9 mouse cellular contexts compared by ENCODE assay signal in the genomic region with DNA sequence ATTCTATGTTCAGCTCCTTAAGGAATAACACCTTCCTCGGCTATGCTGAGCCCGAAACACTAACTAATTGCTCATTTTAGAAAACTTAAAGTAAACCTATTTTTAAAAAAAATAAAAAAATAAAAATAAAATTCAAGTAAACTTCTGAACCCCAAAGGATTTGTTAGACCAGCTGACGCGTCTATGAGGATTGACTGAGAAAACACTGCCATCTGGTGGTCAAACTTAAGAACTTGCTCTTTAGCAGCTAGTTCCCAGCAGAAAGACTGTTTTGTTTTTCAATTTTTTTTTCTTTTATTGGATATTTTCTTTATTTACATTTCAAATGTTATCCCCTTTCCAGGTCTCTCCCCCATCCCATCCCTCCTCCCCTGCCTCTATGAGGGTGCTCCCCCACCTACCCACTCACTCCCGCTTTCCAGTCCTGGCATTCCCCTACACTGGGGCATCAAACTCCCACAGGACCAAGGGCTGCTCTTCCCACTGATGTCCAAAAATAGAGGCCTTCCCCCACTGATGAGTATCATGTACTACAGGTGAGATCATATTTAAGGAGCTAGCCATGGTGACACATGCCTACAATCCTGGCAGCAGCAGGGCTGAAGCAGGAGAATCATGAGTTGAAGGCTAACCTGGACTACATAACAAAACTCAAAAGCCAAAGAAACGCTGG. TPM values are rescaled to one million over a fixed set of nuclear protein-coding genes. Genes with fewer than 3 reads are reported as not detected.
DNase-seq lines count a peak whose midpoint lies in the region; ATAC-seq lines count a peak whose summit lies in the region.
"Had no signal": no experiment of that assay in that cellular context is flagged by ENCODE, and none has a peak within 500 bp of the region (broad histone marks: within the 10 kb centered on the region; RNA-seq: fewer than 3 reads in every experiment).

No protein-coding gene starts in this region.

- 22% methylated on average over 6 of the region's 6 CpGs for WGBS in kidney, embryonic 15.5 days

- no peak overlapping the region for H3K4me3 ChIP-seq in kidney, embryonic 15.5 days (replicated peaks)
- H3K4me3 ChIP-seq: myocyte had no signal

- no peak for DNase-seq in kidney, postnatal 4 days
- DNase-seq in ES-CJ7 (ENCODE audit: low read depth, low spot score), result peak; percentile 67
- DNase-seq in c-Kit-positive CD71-positive TER-119-positive erythroid progenitor cells, embryonic 14.5 days (ENCODE audit: low spot score), result peak; percentile 27
- DNase-seq in kidney, postnatal 36 days, result peak; percentile 13 to 26
- DNase-seq in retina, embryonic 14.5 days (ENCODE audit: low spot score), result peak; percentile 84
- no peak for DNase-seq in adrenal gland, adult 18-20 months (ENCODE audit: low spot score in 2 of 2)
- no peak for DNase-seq in gastrocnemius, adult 8-10 months (ENCODE audit: low spot score in 2 of 2)

- no peaks in the 10 kb centered on the region for H3K27me3 ChIP-seq in kidney, embryonic 15.5 days

- H3K4me1 ChIP-seq in kidney, embryonic 15.5 days, result 0 out of 2 replicates have a peak, but pooled peaks cover 2% of the 10 kb centered on the region

- ATAC-seq in kidney, embryonic 15.5 days (replicated peaks; ENCODE audit: low FRiP score), result 0 out of 2 replicates have a peak, but pooled peaks have one; percentile 36

- H3K9ac ChIP-seq in kidney, embryonic 15.5 days, result no peak overlapping the region

- no peak overlapping the region for H3K4me2 ChIP-seq in kidney, embryonic 15.5 days

- H3K27ac ChIP-seq in kidney, embryonic 15.5 days, result no peak overlapping the region

- no peaks in the 10 kb centered on the region for H3K9me3 ChIP-seq in kidney, embryonic 15.5 days (replicated peaks)

- no peaks in the 10 kb centered on the region for H3K36me3 ChIP-seq in kidney, embryonic 15.5 days

RNA-seq across cellular contexts. Expression of gene Saxo1, which starts 3.0 kb away (rescaled TPM):
- 0.19 TPM in 1 of 2 replicates, not detected in the other for polyA plus RNA-seq in kidney, embryonic 15.5 days (2015; fragmentation: Nextera tagmentation; extraction: Ambion mirVana)
- not detected for total RNA-seq in adrenal gland, adult 18-20 months (2021)
- not detected for total RNA-seq in gastrocnemius, adult 8-10 months (2022)
- polyA plus RNA-seq: myocyte had no signal

RNA-seq across cellular contexts. Expression of gene Rraga, which starts 20.3 kb away (rescaled TPM):
- polyA plus RNA-seq in kidney, embryonic 15.5 days (2015; fragmentation: Nextera tagmentation; extraction: Ambion mirVana), result 82.4 and 83.1 TPM in 2 replicates
- total RNA-seq in adrenal gland, adult 18-20 months (2021), result 10 to 100 TPM; 96.4 to 99.1 TPM
- 10 to 100 TPM; 48.4 to 50.9 (median 50.4) TPM for total RNA-seq in gastrocnemius, adult 8-10 months (2022)

RNA-seq across cellular contexts. Expression of gene Haus6, which starts 56.7 kb away (rescaled TPM):
- polyA plus RNA-seq in kidney, embryonic 15.5 days (2015; fragmentation: Nextera tagmentation; extraction: Ambion mirVana), result 19.3 and 20.7 TPM in 2 replicates
- 1 to 10 TPM; 5.7 to 5.9 TPM for total RNA-seq in adrenal gland, adult 18-20 months (2021)
- 1 to 10 TPM; 6.1 to 9.4 (median 6.6) TPM for total RNA-seq in gastrocnemius, adult 8-10 months (2022)

Comparison
In these comparisons a context has a peak if more than half of its experiments do, and no peak if none do; other contexts are left out.
1. DNase-seq: peak in ES-CJ7 (single experiment), c-Kit-positive CD71-positive TER-119-positive erythroid progenitor cells, embryonic 14.5 days (single experiment), kidney, postnatal 36 days (2 of 2) and retina, embryonic 14.5 days (single experiment); none in kidney, postnatal 4 days (0 of 2), adrenal gland, adult 18-20 months (0 of 2) and gastrocnemius, adult 8-10 months (0 of 2).